Mouse (Mus musculus): Measurements from ENCODE around the gene Hao2. TPM values are rescaled to one million over a fixed set of nuclear protein-coding genes. Genes with fewer than 3 reads are reported as not detected.

The Hao2 gene
- not detected in 2 replicates for polyA plus RNA-seq (2014; fragmentation: Nextera tagmentation; extraction: Ambion mirVana)

GRCm38 (mm10) chr3:98893057-98893772 is at the start of gene Hao2:
Hao2 (minus strand) TSS chr3:98893239.
- DNase-seq (ENCODE audit: low spot score) = no peak
- Histone ChIP-seq H3K4me1 (replicated peaks; ENCODE audit: control insufficient read depth, insufficient read depth, low read length) (no peaks in the 10 kb centered on the region), H3K4me3 (replicated peaks; ENCODE audit: low read length) (no peak within 1 kb of the TSS), H3K4me2 (replicated peaks) (no peak within 1 kb of the TSS), H3K9me3 (ENCODE audit: control insufficient read depth, low read length) (no peaks in the 10 kb centered on the region), H3K9ac (no peak within 1 kb of the TSS), H3K27me3 (ENCODE audit: control insufficient read depth, insufficient read depth, low read length) (no peaks in the 10 kb centered on the region), H3K36me3 (replicated peaks; ENCODE audit: control insufficient read depth, insufficient read depth) (no peaks in the 10 kb centered on the region), H3K27ac (no peak within 1 kb of the TSS)
- no peak for ATAC-seq (ENCODE audit: low FRiP score)
- WGBS = 95% methylated on average over 3 of the region's 3 CpGs

DNA sequence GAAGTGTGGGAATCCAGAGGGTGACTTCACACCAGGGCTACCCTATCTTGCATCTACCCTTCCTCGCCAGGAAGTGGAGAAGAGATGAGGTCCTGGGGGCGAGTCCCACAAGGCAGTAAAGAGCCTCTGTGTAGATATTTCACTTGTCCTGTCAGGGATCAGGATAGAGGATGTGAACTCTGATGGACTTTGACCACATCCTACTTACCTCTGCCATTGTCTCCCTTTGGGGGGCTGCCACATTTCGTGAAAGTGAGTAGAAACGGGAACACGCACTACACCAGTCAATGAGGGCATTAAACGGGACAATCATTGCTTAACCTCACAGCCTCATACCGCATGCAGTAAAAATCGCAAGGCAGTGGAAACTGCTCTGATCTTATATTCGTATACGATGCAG is 48.6 kb upstream of the Hao2 start:
- Histone ChIP-seq H3K27me3 (ENCODE audit: control insufficient read depth, insufficient read depth, low read length) (no peaks in the 10 kb centered on the region), H3K9me3 (ENCODE audit: control insufficient read depth, low read length) (no peaks in the 10 kb centered on the region), H3K4me1 (replicated peaks; ENCODE audit: control insufficient read depth, insufficient read depth, low read length) (peaks cover 8% of the 10 kb centered on the region; the same call in 1 of the 2 replicates), H3K36me3 (replicated peaks; ENCODE audit: control insufficient read depth, insufficient read depth) (no peaks in the 10 kb centered on the region), H3K27ac (no peak overlapping the region), H3K9ac (peak overlapping the region; percentile 45), H3K4me2 (replicated peaks) (peak overlapping the region; percentile 63), H3K4me3 (replicated peaks; ENCODE audit: low read length) (peak overlapping the region; percentile 26)
- 31% methylated on average over 10 of the region's 10 CpGs for WGBS
- DNase-seq (ENCODE audit: low spot score) (no peak), ATAC-seq (ENCODE audit: low FRiP score) (peak; percentile 36; the same call in 1 of the 2 replicates)

GRCm38 (mm10) chr3:98941066-98941551 is 48.1 kb upstream of the Hao2 start:
- peak overlapping the region; percentile 63 for H3K4me2 ChIP-seq (replicated peaks)
- H3K9ac ChIP-seq = peak overlapping the region; percentile 45
- H3K4me1 ChIP-seq (replicated peaks; ENCODE audit: control insufficient read depth, insufficient read depth, low read length) = peaks cover 8% of the 10 kb centered on the region; the same call in 1 of the 2 replicates
- H3K36me3 ChIP-seq (replicated peaks; ENCODE audit: control insufficient read depth, insufficient read depth) = no peaks in the 10 kb centered on the region
- no peaks in the 10 kb centered on the region for H3K27me3 ChIP-seq (ENCODE audit: control insufficient read depth, insufficient read depth, low read length)
- H3K4me3 ChIP-seq (replicated peaks; ENCODE audit: low read length) = peak overlapping the region; percentile 26
- no peaks in the 10 kb centered on the region for H3K9me3 ChIP-seq (ENCODE audit: control insufficient read depth, low read length)
- H3K27ac ChIP-seq = no peak overlapping the region
- WGBS = 4% methylated on average over 24 of the region's 24 CpGs
- ATAC-seq (ENCODE audit: low FRiP score) (peak; percentile 85), DNase-seq (ENCODE audit: low spot score) (peak; percentile 32)

DNA sequence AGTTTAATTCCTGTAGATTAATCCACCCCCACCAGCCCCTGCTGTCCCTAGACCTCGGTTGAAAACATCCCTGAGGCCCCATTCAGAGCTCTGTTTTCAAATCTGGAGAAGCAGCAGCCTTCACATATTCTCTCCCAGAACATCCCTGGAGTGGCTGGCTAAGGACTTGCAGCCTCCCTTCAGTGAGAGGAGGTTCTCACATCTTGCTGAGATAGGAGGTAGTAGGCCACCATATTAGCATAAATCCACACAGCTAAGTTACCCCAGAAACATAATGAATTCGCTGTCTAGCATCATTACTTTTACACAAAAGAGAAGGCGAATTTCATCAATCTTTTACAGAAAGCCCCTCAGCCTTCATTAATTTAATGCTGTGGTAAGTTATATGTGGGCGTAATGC is 47.2 kb upstream of the Hao2 start:
- H3K9me3 ChIP-seq (ENCODE audit: control insufficient read depth, low read length) = no peaks in the 10 kb centered on the region
- H3K4me1 ChIP-seq (replicated peaks; ENCODE audit: control insufficient read depth, insufficient read depth, low read length) = peaks cover 8% of the 10 kb centered on the region; the same call in 1 of the 2 replicates
- 53% methylated on average over 4 of the region's 4 CpGs for WGBS
- no peak overlapping the region for H3K9ac ChIP-seq
- H3K27ac ChIP-seq = no peak overlapping the region
- ATAC-seq (ENCODE audit: low FRiP score) (no peak), DNase-seq (ENCODE audit: low spot score) (no peak)
- H3K27me3 ChIP-seq (ENCODE audit: control insufficient read depth, insufficient read depth, low read length) = no peaks in the 10 kb centered on the region
- no peaks in the 10 kb centered on the region for H3K36me3 ChIP-seq (replicated peaks; ENCODE audit: control insufficient read depth, insufficient read depth)
- no peak overlapping the region for H3K4me3 ChIP-seq (replicated peaks; ENCODE audit: low read length)
- no peak overlapping the region for H3K4me2 ChIP-seq (replicated peaks)

GRCm38 (mm10) chr3:98936446-98936845 is 43.4 kb upstream of the Hao2 start:
- H3K9ac ChIP-seq = no peak overlapping the region
- DNase-seq (ENCODE audit: low spot score) (no peak), ATAC-seq (ENCODE audit: low FRiP score) (no peak)
- no peaks in the 10 kb centered on the region for H3K9me3 ChIP-seq (ENCODE audit: control insufficient read depth, low read length)
- peaks cover 4% of the 10 kb centered on the region; the same call in 1 of the 2 replicates for H3K4me1 ChIP-seq (replicated peaks; ENCODE audit: control insufficient read depth, insufficient read depth, low read length)
- no peak overlapping the region for H3K27ac ChIP-seq
- no peaks in the 10 kb centered on the region for H3K36me3 ChIP-seq (replicated peaks; ENCODE audit: control insufficient read depth, insufficient read depth)
- H3K4me3 ChIP-seq (replicated peaks; ENCODE audit: low read length) = no peak overlapping the region
- no peaks in the 10 kb centered on the region for H3K27me3 ChIP-seq (ENCODE audit: control insufficient read depth, insufficient read depth, low read length)
- no peak overlapping the region for H3K4me2 ChIP-seq (replicated peaks)
- WGBS = 97% methylated on average over 3 of the region's 3 CpGs

GRCm38 (mm10) chr3:98934601-98935000 is 41.6 kb upstream of the Hao2 start:
- Histone ChIP-seq H3K4me1 (replicated peaks; ENCODE audit: control insufficient read depth, insufficient read depth, low read length) (no peaks in the 10 kb centered on the region), H3K9ac (no peak overlapping the region), H3K4me2 (replicated peaks) (no peak overlapping the region), H3K27ac (no peak overlapping the region), H3K9me3 (ENCODE audit: control insufficient read depth, low read length) (no peaks in the 10 kb centered on the region), H3K27me3 (ENCODE audit: control insufficient read depth, insufficient read depth, low read length) (no peaks in the 10 kb centered on the region), H3K36me3 (replicated peaks; ENCODE audit: control insufficient read depth, insufficient read depth) (no peaks in the 10 kb centered on the region), H3K4me3 (replicated peaks; ENCODE audit: low read length) (no peak overlapping the region)
- no peak for ATAC-seq (ENCODE audit: low FRiP score)
- WGBS = 91% methylated on average over 7 of the region's 7 CpGs
- no peak for DNase-seq (ENCODE audit: low spot score)

- DNase-seq (ENCODE audit: low spot score) = no peak
These were observed 41.0 kb upstream of the Hao2 start for GRCm38 (mm10) chr3:98934041-98934440.

GRCm38 (mm10) chr3:98932421-98932820 is 39.4 kb upstream of the Hao2 start:
- Histone ChIP-seq H3K9ac (no peak overlapping the region), H3K27ac (no peak overlapping the region), H3K9me3 (ENCODE audit: control insufficient read depth, low read length) (no peaks in the 10 kb centered on the region), H3K27me3 (ENCODE audit: control insufficient read depth, insufficient read depth, low read length) (no peaks in the 10 kb centered on the region), H3K36me3 (replicated peaks; ENCODE audit: control insufficient read depth, insufficient read depth) (no peaks in the 10 kb centered on the region), H3K4me2 (replicated peaks) (no peak overlapping the region), H3K4me3 (replicated peaks; ENCODE audit: low read length) (no peak overlapping the region), H3K4me1 (replicated peaks; ENCODE audit: control insufficient read depth, insufficient read depth, low read length) (no peaks in the 10 kb centered on the region)
- DNase-seq (ENCODE audit: low spot score) = no peak
- ATAC-seq (ENCODE audit: low FRiP score) = no peak

More at GRCm38 (mm10) chr3:98934041-98934440, 41.0 kb upstream of the Hao2 start:
- Histone ChIP-seq H3K27ac (no peak overlapping the region), H3K27me3 (ENCODE audit: control insufficient read depth, insufficient read depth, low read length) (no peaks in the 10 kb centered on the region), H3K4me2 (replicated peaks) (no peak overlapping the region), H3K9ac (no peak overlapping the region), H3K4me3 (replicated peaks; ENCODE audit: low read length) (no peak overlapping the region), H3K4me1 (replicated peaks; ENCODE audit: control insufficient read depth, insufficient read depth, low read length) (no peaks in the 10 kb centered on the region), H3K36me3 (replicated peaks; ENCODE audit: control insufficient read depth, insufficient read depth) (no peaks in the 10 kb centered on the region), H3K9me3 (ENCODE audit: control insufficient read depth, low read length) (no peaks in the 10 kb centered on the region)
- WGBS = 74% methylated on average over 1 of the region's 1 CpGs
- no peak for ATAC-seq (ENCODE audit: low FRiP score)

DNA sequence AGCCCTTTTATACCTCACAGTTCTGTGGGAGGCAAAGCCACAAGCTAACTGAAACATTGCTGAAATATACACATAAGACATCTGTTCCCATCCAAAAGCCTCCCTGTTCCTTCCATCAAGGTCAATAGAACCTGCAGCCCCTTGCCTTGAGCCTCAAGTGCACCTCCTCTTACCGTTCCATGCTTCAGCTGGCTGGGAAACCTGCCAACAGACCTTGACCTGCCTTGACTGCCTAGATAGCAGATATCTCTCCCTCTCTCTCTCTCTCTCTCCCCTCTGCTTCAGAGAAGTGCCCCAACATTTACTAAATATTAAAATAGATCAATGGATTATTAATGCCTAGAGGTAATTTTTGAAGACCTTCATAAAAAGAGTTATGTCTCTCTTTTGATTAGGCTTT is 38.8 kb upstream of the Hao2 start:
- Histone ChIP-seq H3K27ac (no peak overlapping the region), H3K9ac (no peak overlapping the region), H3K4me1 (replicated peaks; ENCODE audit: control insufficient read depth, insufficient read depth, low read length) (no peaks in the 10 kb centered on the region), H3K9me3 (ENCODE audit: control insufficient read depth, low read length) (no peaks in the 10 kb centered on the region; the same call in 1 of the 2 replicates), H3K4me3 (replicated peaks; ENCODE audit: low read length) (no peak overlapping the region), H3K36me3 (replicated peaks; ENCODE audit: control insufficient read depth, insufficient read depth) (no peaks in the 10 kb centered on the region), H3K27me3 (ENCODE audit: control insufficient read depth, insufficient read depth, low read length) (no peaks in the 10 kb centered on the region), H3K4me2 (replicated peaks) (no peak overlapping the region)
- WGBS = 60% methylated on average over 1 of the region's 1 CpGs
- ATAC-seq (ENCODE audit: low FRiP score) (no peak), DNase-seq (ENCODE audit: low spot score) (no peak)

Data from hindbrain, embryonic 14.5 days (tissue).